Mouse (Mus musculus): Measurements from ENCODE around the gene Ccdc102a.
A peak's percentile ranks its signal among the peaks of the same experiment; 100 is the strongest.

The Ccdc102a gene

DNA sequence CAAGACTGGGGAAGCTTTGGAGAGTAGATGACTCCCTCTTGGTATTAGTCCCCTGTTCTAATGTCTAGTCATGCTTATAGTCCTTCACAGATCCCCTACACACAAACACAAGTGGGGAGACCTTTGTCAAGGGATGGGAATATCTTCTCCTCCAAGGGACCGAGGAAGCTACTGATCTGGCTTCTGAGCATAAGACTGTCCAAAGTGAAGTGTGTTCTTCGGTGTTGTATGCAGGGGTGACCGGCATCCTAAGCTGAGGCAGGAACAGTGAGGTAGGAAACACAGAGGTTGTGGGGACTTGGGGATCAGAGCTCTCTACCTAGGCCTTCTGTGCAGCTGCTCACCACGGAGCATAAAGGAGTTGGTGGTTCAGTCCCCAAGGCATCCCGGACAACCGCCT is 4.3 kb upstream of the Ccdc102a start:
- DNase-seq (ENCODE audit: low spot score), result no peak

DNA sequence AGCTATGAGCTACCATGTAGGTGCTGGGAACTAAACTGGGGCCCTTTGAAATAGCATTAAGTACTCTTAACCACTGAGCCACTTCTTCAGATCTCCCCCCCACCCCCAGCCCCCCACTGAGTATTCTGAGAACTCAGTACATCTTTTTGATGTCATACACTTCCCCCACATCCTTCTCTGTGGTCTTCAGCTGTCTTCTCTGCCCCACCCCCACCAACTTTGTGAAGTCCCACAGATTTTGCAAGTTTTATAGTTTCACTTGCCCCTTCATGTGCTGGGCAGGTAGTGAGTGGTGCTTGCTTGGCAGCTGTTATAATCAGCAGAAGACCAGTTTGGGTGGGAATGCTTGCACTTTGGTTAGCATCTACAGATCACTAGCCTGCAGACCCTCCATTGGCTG is 1.4 kb upstream of the Ccdc102a start:
- DNase-seq (ENCODE audit: low spot score), result no peak

DNA sequence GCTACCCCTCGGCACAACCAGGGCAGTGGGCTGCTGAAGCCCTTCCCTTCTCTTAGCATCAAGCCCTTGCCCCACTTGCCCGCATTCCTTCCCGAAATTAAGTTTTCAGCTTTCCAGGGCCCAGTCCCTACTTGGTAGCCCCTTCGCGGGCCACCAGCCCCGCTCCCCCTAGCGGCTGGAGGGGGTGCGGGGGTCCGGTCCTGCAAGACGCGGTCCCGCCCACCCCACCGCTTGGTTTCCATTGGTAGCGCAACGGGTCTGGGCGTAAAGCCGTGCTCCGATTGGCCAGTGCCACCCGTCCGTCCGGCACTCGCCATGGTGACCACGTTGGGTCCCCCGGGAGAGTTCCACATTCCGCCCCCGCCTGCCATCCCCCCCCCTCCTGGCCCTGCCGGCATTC is 546 bp downstream of the Ccdc102a start:
- peak; percentile 92 for DNase-seq (ENCODE audit: low spot score)

DNA sequence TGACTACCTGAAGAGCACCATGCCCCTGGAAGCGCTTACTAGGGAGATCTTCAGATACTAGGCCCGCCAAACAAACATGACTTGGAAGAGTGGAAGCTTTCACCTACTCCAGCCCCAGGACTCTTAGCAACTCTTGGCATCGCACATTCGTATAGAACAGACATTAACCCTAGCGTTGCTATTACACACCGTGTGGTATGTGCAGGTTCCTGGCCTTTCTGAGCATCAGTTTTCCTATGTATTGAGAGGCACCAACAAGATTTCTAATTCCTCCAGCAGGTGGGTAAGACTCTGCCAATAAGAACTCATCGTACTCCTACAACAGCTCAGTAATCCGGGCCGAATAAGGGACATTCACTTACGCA is 956 bp downstream of the Ccdc102a start:
- DNase-seq (ENCODE audit: low spot score), result no peak

DNA sequence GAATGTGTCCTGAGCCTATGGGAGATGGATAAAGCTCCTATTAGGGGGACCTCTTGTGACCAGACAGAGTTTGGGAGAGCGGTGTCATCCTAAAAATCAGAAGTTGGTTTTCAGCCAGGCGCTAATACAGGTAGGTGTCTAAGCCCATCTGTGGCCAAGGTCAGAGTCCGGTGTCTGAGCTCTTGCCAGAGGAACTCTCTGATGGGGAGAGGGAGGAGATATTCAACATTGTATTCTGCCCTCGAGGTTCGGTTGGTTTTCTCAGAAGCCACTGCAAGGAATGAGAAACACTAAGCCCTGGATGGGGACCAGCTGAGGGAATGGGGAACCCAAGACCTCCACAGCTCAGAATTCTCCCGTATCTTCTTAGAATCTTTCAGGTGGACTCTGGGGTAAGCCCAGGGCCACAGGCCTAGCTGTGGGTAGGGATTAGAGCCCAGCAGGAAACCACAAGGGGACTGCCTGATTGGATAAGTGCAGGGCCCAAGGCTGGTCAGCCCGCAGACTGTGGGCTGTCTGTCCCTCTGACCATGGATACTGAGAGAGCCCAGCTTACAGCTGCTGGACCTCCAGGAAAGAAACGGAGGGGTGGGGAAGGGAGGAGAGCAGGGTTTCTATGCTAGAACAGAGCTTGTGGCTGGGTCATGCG is 1.5 kb downstream of the Ccdc102a start:
- no peak for DNase-seq (ENCODE audit: low spot score)

DNA sequence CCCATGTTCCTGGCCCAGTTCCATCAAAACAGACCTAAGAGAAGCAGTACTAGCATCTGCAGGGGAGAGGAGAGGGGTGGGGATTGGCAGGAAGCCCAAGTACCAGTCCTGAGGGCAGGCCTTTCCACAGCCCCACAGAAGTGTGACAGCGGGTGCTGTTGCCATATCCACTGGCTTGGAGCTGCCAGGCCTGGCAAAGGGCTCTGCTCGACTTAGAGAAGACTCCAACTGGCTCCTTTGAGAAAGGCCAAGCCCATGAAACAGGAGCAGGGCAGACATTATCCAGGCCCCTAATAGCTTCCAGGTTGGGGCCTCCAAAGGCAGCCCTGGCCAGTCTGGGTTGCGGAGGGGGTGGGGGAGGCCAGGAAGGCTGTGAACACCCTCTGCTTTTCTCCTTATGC is 3.2 kb downstream of the Ccdc102a start:
- no peak for DNase-seq (ENCODE audit: low spot score)

DNA sequence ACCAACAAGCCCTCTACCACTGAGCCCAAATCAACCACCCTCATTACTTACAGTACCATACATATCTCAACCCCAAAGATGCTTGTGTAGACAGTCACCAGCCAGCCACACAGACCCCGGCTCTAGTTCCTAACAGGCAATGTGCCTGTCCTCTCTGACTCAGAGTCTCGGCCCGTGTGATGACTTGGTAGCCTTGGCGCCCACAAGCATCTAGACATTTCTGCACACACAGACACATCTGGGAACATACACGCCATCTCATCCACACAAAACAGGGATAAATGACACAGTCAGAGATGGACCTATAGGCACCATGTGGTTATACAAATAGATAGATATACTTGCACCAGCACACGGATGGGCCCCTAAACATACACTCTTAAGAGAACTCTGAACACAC is 3.6 kb downstream of the Ccdc102a start:
- DNase-seq (ENCODE audit: low spot score), result no peak

DNA sequence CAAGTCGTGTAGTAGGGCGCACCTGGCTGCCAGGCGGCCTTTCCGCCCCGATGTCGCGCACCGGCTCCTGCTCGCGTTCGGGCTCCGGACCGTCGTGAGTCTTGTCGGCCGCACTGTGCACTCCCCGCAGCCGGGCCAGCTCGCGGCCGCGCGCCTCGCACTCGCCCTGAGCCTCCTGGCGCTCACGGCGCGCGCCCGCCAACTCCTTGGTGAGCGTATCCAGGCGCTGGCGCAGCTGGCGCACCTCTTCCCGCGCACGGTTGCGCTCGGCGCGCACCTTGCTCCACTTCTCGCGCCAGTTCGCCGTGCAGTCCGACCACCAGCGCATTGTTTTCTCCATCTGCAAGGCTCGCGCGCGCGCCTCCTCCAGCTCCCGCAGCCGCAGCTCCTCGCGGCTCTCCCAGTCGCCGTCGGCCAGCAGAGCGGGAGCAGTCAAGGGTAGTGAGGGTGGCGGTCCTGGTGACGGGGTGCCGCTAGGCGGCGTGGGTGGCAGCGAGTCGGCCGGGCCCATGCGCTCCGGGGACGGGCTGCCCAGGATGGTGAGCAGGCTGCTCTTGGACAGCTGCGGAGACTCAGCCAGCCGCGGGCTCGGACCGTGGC is 4.7 kb downstream of the Ccdc102a start:
- peak; percentile 36 for DNase-seq (ENCODE audit: low spot score)

DNA sequence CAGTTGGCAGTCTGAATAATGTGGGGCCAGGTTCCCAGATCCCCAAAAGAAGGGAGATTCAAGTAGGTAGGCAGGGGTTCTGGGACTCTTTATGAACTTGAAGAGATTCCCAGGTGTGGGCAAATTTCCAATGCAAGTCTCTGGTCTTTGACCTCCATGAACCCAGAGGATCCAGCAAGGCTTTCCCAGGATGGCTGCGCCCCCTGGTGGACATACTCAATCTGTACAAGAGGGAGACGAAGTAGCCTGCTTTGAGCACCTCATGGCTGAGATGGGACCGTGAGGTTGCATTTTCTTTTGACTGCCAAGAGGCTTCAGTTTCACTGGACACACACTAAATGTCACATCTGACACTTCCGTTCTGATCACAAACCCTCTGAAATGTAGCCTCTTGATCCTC is 9.1 kb downstream of the Ccdc102a start:
- DNase-seq (ENCODE audit: low spot score), result peak; percentile 77

DNA sequence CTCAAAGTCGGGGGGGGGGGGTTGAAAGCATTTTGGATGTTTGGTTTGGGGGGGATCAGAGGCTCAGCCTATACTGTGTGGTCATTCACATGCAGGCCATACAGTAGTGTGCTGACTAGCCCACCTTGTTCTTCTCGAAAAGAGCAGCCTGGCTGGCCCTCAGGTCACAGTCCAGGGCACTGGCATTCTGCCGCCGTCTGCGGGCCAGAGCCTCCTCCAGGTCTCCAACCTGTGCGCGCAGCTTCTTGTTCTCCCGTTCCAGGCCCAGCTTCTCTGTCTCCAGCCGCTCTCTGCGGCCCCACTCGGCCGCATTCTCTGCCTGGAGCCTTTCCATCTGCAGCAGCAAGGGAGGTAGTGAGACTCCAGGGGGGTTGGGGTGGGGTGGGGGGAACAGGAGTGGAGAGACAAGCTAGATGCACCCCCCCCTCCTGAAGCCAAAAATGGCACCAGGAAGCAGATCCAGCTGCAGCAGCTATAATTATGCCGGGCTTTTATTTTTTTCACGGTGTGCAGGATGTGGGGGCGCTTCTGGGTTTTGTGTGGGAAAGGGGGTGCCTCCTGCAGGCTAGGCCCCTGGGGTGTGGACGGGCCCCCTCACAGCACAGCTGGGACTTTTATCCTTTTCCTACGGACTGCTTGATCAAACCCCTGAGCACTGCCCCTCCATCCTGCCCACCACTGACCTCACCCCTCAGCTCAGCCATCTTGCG is 10.2 kb downstream of the Ccdc102a start:
- DNase-seq (ENCODE audit: low spot score), result no peak

DNA sequence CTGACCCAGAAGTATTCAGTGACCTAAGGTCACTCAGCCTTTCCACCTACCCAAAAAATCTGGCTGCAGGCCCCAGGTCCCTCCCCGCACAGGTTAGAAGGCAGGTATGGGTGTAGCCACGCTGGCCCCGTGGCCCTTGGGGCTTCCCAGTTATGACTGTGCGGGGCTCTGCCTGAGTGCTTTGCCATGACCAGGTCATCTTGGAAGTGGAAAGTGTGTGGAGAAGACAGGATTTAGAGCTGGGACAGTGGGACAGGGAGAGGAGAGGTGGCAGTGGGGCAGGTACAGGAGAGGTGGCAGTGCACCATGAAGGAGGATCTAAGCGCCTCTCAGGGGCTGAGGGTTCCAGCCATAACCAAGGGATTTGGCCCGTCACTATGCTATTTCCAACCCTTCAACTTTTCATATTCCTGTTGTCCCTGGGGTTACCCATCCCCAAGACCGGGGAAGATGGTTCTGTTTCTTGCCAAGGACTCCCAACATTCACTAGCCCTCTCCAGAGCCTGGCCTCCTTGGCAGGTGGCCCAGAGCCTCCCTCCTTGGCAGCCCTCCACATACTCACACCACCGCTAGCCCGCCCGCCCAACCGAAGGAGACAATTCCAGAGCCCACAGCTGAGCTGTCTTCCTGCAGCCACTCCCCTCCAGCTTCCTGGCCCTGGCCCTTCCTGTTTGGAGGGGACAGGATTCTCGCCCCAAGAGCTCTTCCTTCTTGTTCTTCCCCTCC is 13.3 kb downstream of the Ccdc102a start:
- DNase-seq (ENCODE audit: low spot score), result peak; percentile 83

DNA sequence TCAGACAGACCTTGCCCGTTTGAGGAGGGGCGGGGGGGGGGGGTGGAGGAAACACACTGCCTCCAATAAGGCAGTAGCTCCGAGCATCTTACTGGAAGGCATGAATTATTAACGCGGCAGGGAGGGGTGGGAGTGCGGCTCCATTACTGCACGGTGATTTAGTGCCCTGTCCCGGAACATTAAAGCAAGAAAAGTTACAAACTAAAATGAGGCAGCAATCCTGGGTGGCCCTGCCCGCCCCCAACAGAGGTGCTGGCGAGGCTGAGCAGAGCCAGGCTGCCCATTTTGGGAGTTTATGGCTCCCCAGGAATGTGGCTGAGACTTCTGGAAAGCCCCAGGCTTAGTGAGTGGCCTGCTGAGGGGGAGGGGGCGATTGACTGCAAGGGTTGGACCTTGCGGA is 14.2 kb downstream of the Ccdc102a start:
- no peak for DNase-seq (ENCODE audit: low spot score)

DNA sequence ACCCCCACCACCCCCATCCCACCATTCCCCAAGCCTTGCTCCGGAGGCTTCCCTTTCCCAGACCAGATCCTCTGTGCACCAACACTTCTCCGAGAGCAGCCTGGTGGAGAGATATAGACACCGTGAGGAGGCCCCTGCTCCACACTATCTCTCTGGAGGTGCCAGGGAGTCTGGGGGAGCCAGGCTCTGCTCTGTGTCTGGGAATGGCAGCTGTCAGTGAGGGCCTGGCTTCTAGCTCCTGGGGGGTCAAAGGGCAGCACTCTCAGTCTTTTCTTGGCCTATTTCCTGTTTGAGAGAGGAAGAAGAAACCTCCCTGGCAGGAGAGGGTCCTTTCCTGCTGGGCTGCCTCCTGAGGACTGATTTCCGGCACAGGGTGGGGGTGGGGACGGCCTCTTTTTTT is 16.9 kb downstream of the Ccdc102a start:
- DNase-seq (ENCODE audit: low spot score), result no peak

DNA sequence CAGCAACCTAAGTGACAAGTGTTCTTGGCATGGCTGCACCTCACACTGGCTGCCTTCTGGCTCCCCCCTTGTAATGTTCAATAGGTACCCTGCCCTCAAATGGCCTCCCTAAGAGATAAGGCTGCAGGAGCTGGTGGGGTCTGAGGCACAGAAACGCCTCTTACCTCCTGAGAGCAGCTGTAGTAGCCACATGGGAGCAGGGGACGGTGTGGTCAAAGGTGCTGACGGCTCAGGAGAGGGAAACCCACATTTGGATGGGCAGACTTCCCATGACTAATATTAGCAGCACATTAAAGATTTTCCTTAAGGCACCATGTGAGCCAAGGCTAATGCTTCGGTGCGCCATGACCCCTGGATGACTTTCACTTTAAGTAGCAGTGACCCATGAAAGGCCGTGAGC is 17.3 kb downstream of the Ccdc102a start:
- DNase-seq (ENCODE audit: low spot score), result no peak

DNA sequence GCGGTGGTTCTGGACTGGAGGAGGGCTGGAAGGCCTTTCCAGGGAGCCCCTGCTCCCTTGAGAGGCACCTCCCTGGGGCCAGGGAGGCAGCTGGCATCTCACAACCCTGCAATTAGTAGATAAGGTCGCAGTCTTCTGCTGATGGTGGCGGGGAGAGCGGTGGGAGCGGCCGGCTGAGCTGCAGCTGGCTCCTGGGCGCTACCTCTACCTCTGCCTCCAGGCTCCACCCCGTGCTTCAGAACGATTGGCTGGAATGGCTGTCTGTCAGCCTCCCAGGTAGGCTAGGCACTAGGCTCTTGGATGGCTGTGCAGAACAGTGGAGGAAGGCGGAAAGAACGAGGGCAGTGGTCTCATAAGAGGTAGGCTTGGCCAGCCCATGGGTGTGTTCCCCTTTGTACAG is 18.6 kb downstream of the Ccdc102a start:
- DNase-seq (ENCODE audit: low spot score), result no peak

DNA sequence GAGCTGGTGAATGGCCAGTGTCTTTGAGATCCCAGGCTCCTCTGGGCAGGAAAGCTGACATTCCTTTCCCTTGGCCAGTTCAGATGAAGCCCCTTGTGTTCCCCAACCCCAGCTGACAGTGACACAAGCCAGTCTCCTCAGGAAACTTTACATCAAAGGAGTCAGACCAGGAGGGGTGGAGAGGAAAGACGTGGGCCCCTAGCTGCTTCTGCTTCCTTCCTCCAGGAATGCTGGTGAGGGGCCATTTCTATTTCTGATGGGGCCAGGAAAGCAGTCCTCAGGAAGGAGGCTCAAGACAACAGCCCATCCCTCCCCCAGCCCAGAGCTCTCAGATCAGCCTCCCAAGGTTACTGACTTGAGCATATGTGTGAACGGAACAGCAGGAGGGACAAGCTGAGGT is 25.0 kb downstream of the Ccdc102a start:
- no peak for DNase-seq (ENCODE audit: low spot score)

DNA sequence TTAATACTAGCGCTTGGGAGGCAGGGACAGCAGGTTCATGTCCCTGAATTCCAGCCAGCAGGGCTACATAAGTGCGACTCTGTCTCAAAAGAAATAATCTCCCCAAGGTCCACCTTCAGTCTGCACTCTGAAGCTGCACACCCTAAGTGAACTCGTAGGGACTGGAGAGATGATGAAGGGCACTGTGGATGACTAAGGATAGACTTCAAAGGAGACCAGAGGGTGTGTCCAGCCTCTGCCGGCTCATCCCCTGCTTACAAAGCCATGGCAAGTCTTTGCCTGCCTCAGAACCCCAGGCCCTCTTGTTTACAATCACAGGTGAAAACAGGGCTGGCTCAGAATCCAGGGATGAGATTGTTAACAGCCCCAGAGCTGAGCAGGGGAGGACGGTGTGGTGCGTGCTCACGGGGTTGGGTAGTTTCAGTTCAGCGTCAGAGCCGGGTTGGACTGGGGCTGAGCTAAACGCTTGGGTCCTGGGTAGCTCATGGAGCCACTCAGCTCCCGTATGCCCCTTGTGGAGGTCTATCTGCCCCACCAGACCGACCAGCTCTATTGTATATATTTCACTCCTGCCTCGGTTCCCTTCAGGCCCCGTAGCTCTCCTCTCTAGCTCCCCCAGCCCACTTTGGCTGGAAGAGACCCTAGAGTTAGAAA is 29.4 kb downstream of the Ccdc102a start:
- DNase-seq (ENCODE audit: low spot score), result no peak

DNA sequence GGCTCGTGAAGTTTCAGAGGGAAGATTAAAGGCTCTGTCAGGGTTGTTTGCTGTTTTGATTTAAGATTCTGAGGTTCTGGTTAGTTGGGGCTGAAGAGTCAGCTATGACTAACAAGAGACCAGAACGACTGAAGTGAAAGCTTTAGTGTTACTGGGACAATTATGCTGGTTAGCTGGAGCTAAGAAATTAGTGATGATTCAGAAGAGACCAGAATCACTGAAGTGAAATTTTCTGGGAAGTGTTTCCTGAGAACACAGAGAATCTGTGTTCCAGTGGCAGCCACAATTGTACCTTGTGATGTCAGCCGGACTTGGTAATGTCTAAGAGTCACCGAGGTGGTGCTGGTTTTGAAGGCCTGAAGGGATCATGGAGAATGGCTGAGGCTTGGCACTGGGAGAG is 37.2 kb downstream of the Ccdc102a start:
- DNase-seq (ENCODE audit: low spot score), result no peak

DNA sequence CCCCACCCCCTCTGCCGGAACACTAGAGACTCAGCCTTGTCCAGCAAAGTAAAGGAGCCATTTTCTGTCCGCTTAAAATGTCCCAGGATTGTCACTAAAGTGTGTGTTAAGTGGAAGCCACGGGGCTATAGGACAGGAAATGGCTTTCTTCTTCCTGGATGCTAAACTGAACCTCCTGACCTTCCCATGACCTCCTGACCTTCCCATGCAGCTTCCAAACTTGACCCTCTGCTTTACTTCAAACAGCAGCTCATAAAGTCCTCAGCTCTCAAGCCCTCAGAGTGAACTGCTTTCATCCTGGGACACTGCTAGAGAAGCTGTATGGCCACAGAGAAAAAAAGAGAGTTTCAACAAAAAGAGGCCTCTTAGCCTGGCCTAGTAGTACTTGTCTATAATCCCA is 41.1 kb downstream of the Ccdc102a start:
- DNase-seq (ENCODE audit: low spot score), result no peak

DNA sequence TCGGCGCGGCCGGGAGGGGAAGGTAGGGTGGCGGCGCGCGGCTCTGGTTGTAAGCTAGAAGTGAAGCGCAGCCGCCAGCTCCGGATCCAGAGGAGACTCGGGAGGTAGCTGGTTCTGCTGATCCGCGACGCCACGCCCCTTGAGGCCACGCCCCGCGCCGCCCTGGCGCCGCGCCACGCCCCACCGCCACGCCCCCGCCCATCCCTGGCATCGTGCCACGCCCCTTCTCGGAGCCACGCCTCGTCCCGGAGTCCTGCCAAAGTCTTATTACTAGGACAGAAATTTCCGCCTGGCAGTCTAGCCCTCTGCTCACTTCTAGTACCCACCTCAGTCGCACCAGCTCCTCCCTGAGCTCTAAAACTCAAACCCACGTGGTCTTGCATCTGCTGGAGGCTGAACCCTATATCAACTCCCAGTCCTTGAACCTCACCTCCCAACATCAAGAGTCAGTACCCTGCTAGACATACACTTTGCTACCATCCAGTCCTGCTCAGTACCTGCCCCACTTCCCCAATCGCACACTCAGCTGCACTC is 41.6 kb downstream of the Ccdc102a start, which contains the start of gene Dok4:
Gene Dok4, minus strand, starts transcription at position 134 of the 534 bp plus-strand sequence.
- peak; percentile 87 for DNase-seq (ENCODE audit: low spot score)

DNA sequence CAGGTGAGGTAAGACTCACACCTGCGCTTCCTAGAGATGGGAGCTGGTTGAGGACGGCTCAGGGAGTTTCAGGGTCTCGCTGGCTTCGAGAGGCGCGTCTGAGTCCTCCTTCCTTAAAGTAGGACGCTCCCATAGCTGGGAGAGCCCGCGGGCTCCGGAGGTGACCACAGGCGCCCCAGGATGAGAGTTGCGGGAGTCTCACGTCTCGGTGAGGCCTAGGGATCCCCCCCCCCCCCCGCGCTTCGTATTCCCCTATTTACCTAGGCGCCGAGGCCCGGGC is 42.1 kb downstream of the Ccdc102a start:
- DNase-seq (ENCODE audit: low spot score), result no peak

DNA sequence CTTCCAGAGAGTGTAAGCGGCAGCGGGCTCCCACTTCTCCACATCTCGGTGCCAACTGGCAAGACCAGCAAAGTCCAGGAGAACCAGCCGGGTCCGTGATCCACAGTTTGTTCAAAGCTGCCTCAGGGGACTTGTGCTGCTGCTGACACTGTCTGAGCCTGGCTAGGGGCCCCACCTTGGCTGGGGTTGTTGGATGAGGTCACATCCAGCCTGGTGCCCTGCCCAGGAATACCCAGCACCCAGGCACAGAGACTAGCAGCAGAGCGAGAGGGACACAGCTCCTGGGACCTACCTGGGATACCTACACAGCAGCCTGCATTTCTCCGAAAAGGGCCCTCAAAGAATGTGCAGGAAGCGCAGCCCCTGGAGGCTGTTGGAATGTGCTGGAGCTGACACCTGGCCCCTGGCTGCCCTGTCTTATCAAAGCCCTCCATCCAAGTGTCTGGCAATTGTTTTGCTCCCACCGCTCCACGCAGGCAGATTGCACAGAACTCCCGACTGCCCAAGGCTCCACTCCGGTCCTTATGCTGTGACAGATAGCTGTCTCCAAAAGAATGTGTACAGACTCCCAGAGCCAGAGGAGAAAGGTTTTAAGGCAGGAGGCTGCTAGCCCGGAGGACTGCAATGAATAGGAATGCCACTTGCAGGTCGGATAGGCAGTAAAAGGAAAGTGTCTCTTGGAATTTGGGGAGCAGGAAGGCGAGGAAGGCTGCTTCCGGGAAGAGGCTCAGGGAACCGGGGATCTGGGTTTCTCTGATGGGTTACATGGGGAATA is 42.6 kb downstream of the Ccdc102a start:
- DNase-seq (ENCODE audit: low spot score), result no peak
